Mouse (Mus musculus): Measurements from ENCODE around the gene Bahd1. TPM values are rescaled to one million over a fixed set of nuclear protein-coding genes. Genes with fewer than 3 reads are reported as not detected.

The Bahd1 gene
- polyA plus RNA-seq, 1 experiment from 2014 or later = 0.93 TPM

DNA sequence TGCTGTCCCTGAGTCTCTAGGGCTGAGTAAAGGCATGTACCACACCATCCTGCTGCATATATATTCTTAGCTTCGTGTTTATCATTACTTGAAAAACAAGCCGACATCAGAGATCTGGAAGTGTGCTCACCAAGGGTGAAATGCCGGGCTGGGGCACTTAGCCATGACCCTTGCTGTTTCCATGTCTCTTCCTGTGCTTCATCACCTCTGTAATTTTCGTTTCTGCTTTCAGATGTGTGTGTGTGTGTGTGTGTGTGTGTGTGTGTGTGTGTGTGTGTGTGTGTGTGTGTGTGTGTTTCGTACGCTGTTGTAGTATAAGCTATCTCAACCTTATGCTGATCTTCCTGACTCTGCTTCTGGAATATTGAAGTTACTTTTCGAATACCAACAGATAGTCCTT, 41.2 kb downstream of the Bahd1 start:
- Histone ChIP-seq H3K9me3 (ENCODE audit: control insufficient read depth, low read length) (no peaks in the 10 kb centered on the region), H3K4me2 (ENCODE audit: low read length) (no peak overlapping the region), H3K27me3 (replicated peaks; ENCODE audit: control insufficient read depth, insufficient read depth, low read length) (no peaks in the 10 kb centered on the region), H3K36me3 (ENCODE audit: control insufficient read depth, insufficient read depth, low read length) (no peaks in the 10 kb centered on the region), H3K4me3 (ENCODE audit: low read depth, low read length) (no peak overlapping the region), H3K27ac (ENCODE audit: low read depth) (no peak overlapping the region), H3K4me1 (replicated peaks; ENCODE audit: control insufficient read depth, insufficient read depth, low read length) (no peaks in the 10 kb centered on the region), H3K9ac (ENCODE audit: low read length) (no peak overlapping the region)
- ATAC-seq (replicated peaks; ENCODE audit: low FRiP score, low TSS enrichment, low read depth) (no peak), DNase-seq (ENCODE audit: low spot score) (no peak)
- WGBS = 58% methylated on average over 7 of the region's 7 CpGs

DNA sequence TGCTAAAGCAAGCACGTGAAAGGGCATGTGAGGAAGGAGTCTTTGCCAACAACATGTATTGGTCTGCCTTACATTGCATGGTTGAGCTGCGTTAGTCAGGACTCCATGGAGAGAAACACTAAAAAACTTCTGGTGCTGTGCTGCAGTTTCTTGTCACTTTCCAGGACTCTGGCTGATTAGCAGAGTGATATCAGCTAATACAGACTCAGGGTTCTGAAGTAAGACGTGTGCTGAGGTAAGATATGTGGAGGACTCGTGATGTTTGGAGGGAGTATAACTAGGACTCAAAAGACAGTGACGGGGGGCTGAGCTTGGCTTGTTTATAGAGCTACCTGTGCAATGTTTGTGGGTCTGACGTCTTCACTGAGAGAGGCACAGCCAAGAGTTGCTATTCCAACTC, 43.1 kb downstream of the Bahd1 start:
- Histone ChIP-seq H3K9me3 (ENCODE audit: control insufficient read depth, low read length) (no peaks in the 10 kb centered on the region), H3K4me1 (replicated peaks; ENCODE audit: control insufficient read depth, insufficient read depth, low read length) (no peaks in the 10 kb centered on the region), H3K4me3 (ENCODE audit: low read depth, low read length) (no peak overlapping the region), H3K4me2 (ENCODE audit: low read length) (no peak overlapping the region), H3K27me3 (replicated peaks; ENCODE audit: control insufficient read depth, insufficient read depth, low read length) (no peaks in the 10 kb centered on the region), H3K27ac (ENCODE audit: low read depth) (no peak overlapping the region), H3K36me3 (ENCODE audit: control insufficient read depth, insufficient read depth, low read length) (no peaks in the 10 kb centered on the region), H3K9ac (ENCODE audit: low read length) (no peak overlapping the region)
- WGBS = 89% methylated on average over 6 of the region's 6 CpGs
- DNase-seq (ENCODE audit: low spot score) (no peak), ATAC-seq (replicated peaks; ENCODE audit: low FRiP score, low TSS enrichment, low read depth) (no peak)

DNA sequence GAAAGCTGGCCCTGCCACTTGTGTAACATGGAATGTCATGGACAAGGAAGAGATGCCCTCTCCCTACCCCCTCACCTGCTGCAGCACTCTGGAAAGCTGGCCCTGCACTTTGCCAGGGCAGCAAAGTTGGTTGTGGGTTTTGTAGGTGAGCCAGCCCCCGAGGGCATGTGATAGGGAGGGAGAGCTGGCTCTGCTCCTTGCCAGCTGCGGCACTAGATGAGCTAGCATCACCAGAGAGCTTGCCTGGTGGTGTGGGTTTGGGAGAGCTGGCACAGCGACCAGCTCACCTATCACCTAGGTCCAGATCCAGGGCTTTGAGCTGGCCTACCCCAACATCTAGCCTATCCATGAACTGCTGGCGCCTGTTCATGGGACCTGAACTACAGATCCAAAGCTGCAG, 48.6 kb downstream of the Bahd1 start:
- ATAC-seq (replicated peaks; ENCODE audit: low FRiP score, low TSS enrichment, low read depth) = no peak

GRCm38 (mm10) chr2:118949699-118950098, 49.5 kb downstream of the Bahd1 start:
- 48% methylated on average over 3 of the region's 3 CpGs for WGBS
- Histone ChIP-seq H3K9me3 (ENCODE audit: control insufficient read depth, low read length) (no peaks in the 10 kb centered on the region), H3K36me3 (ENCODE audit: control insufficient read depth, insufficient read depth, low read length) (no peaks in the 10 kb centered on the region), H3K4me1 (replicated peaks; ENCODE audit: control insufficient read depth, insufficient read depth, low read length) (no peaks in the 10 kb centered on the region), H3K9ac (ENCODE audit: low read length) (no peak overlapping the region), H3K27me3 (replicated peaks; ENCODE audit: control insufficient read depth, insufficient read depth, low read length) (no peaks in the 10 kb centered on the region), H3K4me2 (ENCODE audit: low read length) (no peak overlapping the region), H3K4me3 (ENCODE audit: low read depth, low read length) (no peak overlapping the region), H3K27ac (ENCODE audit: low read depth) (no peak overlapping the region)
- no peak for DNase-seq (ENCODE audit: low spot score)
- ATAC-seq (replicated peaks; ENCODE audit: low FRiP score, low TSS enrichment, low read depth) = no peak

More for the DNA sequence above, 48.6 kb downstream of the Bahd1 start:
- Histone ChIP-seq H3K4me3 (ENCODE audit: low read depth, low read length) (no peak overlapping the region), H3K4me2 (ENCODE audit: low read length) (no peak overlapping the region), H3K9me3 (ENCODE audit: control insufficient read depth, low read length) (no peaks in the 10 kb centered on the region), H3K4me1 (replicated peaks; ENCODE audit: control insufficient read depth, insufficient read depth, low read length) (no peaks in the 10 kb centered on the region), H3K27me3 (replicated peaks; ENCODE audit: control insufficient read depth, insufficient read depth, low read length) (no peaks in the 10 kb centered on the region), H3K27ac (ENCODE audit: low read depth) (no peak overlapping the region), H3K9ac (ENCODE audit: low read length) (no peak overlapping the region), H3K36me3 (ENCODE audit: control insufficient read depth, insufficient read depth, low read length) (no peaks in the 10 kb centered on the region)
- DNase-seq (ENCODE audit: low spot score) = no peak
- WGBS = 90% methylated on average over 4 of the region's 4 CpGs

- H3K27ac ChIP-seq (ENCODE audit: low read depth) = no peak overlapping the region
- no peaks in the 10 kb centered on the region for H3K4me1 ChIP-seq (replicated peaks; ENCODE audit: control insufficient read depth, insufficient read depth, low read length)
- 49% methylated on average over 5 of the region's 5 CpGs for WGBS
- H3K4me3 ChIP-seq (ENCODE audit: low read depth, low read length) = no peak overlapping the region
- no peaks in the 10 kb centered on the region for H3K27me3 ChIP-seq (replicated peaks; ENCODE audit: control insufficient read depth, insufficient read depth, low read length)
- H3K4me2 ChIP-seq (ENCODE audit: low read length) = no peak overlapping the region
- H3K9me3 ChIP-seq (ENCODE audit: control insufficient read depth, low read length) = no peaks in the 10 kb centered on the region
- ATAC-seq (replicated peaks; ENCODE audit: low FRiP score, low TSS enrichment, low read depth) (no peak), DNase-seq (ENCODE audit: low spot score) (no peak)
- no peaks in the 10 kb centered on the region for H3K36me3 ChIP-seq (ENCODE audit: control insufficient read depth, insufficient read depth, low read length)
- H3K9ac ChIP-seq (ENCODE audit: low read length) = no peak overlapping the region
Observed at GRCm38 (mm10) chr2:118956497-118956896, 56.3 kb downstream of the Bahd1 start.

- Histone ChIP-seq H3K4me2 (ENCODE audit: low read length) (no peak overlapping the region), H3K36me3 (ENCODE audit: control insufficient read depth, insufficient read depth, low read length) (no peaks in the 10 kb centered on the region), H3K4me3 (ENCODE audit: low read depth, low read length) (no peak overlapping the region), H3K27me3 (replicated peaks; ENCODE audit: control insufficient read depth, insufficient read depth, low read length) (no peaks in the 10 kb centered on the region), H3K9me3 (ENCODE audit: control insufficient read depth, low read length) (no peaks in the 10 kb centered on the region), H3K9ac (ENCODE audit: low read length) (no peak overlapping the region), H3K4me1 (replicated peaks; ENCODE audit: control insufficient read depth, insufficient read depth, low read length) (no peaks in the 10 kb centered on the region), H3K27ac (ENCODE audit: low read depth) (no peak overlapping the region)
- 15% methylated on average over 2 of the region's 2 CpGs for WGBS
- DNase-seq (ENCODE audit: low spot score) (no peak), ATAC-seq (replicated peaks; ENCODE audit: low FRiP score, low TSS enrichment, low read depth) (no peak)
Observed at GRCm38 (mm10) chr2:118959644-118960043, 59.5 kb downstream of the Bahd1 start.

DNA sequence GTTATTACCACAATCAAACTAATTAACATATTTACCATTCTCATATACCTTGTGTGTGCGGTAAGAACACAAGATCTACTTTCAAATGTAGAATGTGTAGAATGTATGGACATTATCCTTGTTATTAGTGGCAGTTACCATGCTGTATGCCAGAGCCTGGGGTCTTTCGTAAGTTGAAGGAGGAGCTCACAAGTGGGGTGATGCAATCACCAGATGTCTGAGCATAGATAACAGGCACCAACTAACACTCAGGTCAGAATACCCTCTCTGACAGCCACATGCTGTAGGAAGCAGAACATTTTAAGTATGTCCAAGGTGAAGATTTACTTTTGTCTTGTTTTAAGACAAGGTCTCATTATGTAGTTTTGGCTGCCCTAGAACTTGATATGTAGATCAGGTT, 60.2 kb downstream of the Bahd1 start:
- WGBS = 82% methylated on average over 2 of the region's 2 CpGs
- H3K27ac ChIP-seq (ENCODE audit: low read depth) = no peak overlapping the region
- DNase-seq (ENCODE audit: low spot score) (no peak), ATAC-seq (replicated peaks; ENCODE audit: low FRiP score, low TSS enrichment, low read depth) (no peak)
- H3K9ac ChIP-seq (ENCODE audit: low read length) = no peak overlapping the region
- no peaks in the 10 kb centered on the region for H3K4me1 ChIP-seq (replicated peaks; ENCODE audit: control insufficient read depth, insufficient read depth, low read length)
- no peaks in the 10 kb centered on the region for H3K9me3 ChIP-seq (ENCODE audit: control insufficient read depth, low read length)
- H3K36me3 ChIP-seq (ENCODE audit: control insufficient read depth, insufficient read depth, low read length) = no peaks in the 10 kb centered on the region
- no peak overlapping the region for H3K4me2 ChIP-seq (ENCODE audit: low read length)
- no peak overlapping the region for H3K4me3 ChIP-seq (ENCODE audit: low read depth, low read length)
- no peaks in the 10 kb centered on the region for H3K27me3 ChIP-seq (replicated peaks; ENCODE audit: control insufficient read depth, insufficient read depth, low read length)

- ATAC-seq (replicated peaks; ENCODE audit: low FRiP score, low TSS enrichment, low read depth) (no peak), DNase-seq (ENCODE audit: low spot score) (no peak)
- H3K27me3 ChIP-seq (replicated peaks; ENCODE audit: control insufficient read depth, insufficient read depth, low read length) = no peaks in the 10 kb centered on the region
- no peaks in the 10 kb centered on the region for H3K9me3 ChIP-seq (ENCODE audit: control insufficient read depth, low read length)
- no peaks in the 10 kb centered on the region for H3K36me3 ChIP-seq (ENCODE audit: control insufficient read depth, insufficient read depth, low read length)
- H3K4me3 ChIP-seq (ENCODE audit: low read depth, low read length) = no peak overlapping the region
- H3K27ac ChIP-seq (ENCODE audit: low read depth) = no peak overlapping the region
- no peak overlapping the region for H3K9ac ChIP-seq (ENCODE audit: low read length)
- WGBS = 50% methylated on average over 2 of the region's 2 CpGs
- no peaks in the 10 kb centered on the region for H3K4me1 ChIP-seq (replicated peaks; ENCODE audit: control insufficient read depth, insufficient read depth, low read length)
- no peak overlapping the region for H3K4me2 ChIP-seq (ENCODE audit: low read length)
Observed at GRCm38 (mm10) chr2:118961546-118961945, 61.4 kb downstream of the Bahd1 start.

DNA sequence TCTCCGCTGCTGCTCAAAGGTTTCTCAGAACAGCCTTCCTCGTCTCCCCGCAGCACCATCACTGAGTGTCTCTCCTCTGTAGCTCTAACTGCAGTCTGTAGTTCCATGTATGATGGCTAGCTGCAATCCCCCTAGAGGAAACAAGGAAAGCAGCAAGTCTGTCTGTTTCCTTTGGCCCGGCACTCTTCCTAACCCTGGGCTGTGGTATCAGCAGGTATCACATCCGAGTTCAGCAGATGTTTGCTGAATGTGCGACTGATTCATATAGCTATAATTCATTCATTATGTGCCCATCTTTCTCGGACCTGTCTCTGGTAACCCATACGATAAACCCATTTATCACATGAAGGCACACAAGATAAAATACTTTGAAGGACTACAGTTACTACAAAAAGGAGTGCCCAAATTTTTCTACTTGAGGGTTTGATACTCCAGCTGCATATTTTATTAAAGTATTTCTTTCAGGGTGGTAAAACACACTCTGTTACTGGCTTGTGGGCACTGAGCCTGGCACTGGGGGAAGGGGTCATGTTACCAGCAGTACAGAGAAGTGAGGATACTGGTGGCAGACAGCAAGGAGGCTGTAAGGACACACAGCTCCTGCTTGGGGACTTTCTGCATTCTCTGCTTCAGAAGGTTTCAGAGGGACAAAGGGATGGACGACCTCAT, 63.0 kb downstream of the Bahd1 start:
- DNase-seq (ENCODE audit: low spot score) (no peak), ATAC-seq (replicated peaks; ENCODE audit: low FRiP score, low TSS enrichment, low read depth) (no peak)
- Histone ChIP-seq H3K27me3 (replicated peaks; ENCODE audit: control insufficient read depth, insufficient read depth, low read length) (no peaks in the 10 kb centered on the region), H3K36me3 (ENCODE audit: control insufficient read depth, insufficient read depth, low read length) (no peaks in the 10 kb centered on the region), H3K9me3 (ENCODE audit: control insufficient read depth, low read length) (no peaks in the 10 kb centered on the region), H3K27ac (ENCODE audit: low read depth) (no peak overlapping the region), H3K4me1 (replicated peaks; ENCODE audit: control insufficient read depth, insufficient read depth, low read length) (no peaks in the 10 kb centered on the region), H3K4me3 (ENCODE audit: low read depth, low read length) (no peak overlapping the region), H3K4me2 (ENCODE audit: low read length) (no peak overlapping the region), H3K9ac (ENCODE audit: low read length) (no peak overlapping the region)
- WGBS = 56% methylated on average over 9 of the region's 9 CpGs
